Mouse (Mus musculus) embryonic fibroblast, embryonic 13.5 days (primary cell): ENCODE data around the gene Apoe.

Experiments used
- CTCF ChIP-seq: IDR thresholded peaks from 2 replicates; pipeline ENCODE4 v1.5.1; 2011; ENCODE audit warnings: mild to moderate bottlenecking, control low read depth, low read length, moderate library complexity, borderline replicate concordance; ENCODE audit not compliant: insufficient read depth
- POLR2A ChIP-seq: IDR thresholded peaks from 2 replicates; pipeline ENCODE4 v1.6.1; 2011; ENCODE audit warnings: low read depth, mild to moderate bottlenecking, control low read depth, low read length, moderate library complexity

DNA sequence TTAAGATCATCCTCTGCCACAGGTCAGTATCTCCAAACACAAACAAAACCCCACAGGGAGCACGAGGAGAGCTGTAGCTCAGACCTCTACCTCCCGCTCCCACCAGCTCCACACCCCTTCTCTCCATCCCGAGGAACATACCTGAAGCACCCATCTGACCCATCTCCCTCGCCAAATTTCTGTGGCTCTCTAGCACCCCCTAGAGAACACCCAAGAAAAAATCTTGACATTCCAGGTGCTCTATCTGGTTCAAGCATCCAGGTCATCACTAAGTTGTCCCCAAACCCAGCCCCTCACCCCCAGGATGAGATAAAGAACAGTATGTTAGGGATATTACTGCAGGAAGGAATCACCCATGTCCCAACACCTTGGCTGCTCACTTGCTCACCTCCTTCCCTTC, 14.2 kb upstream of the Apoe start:
- no peak for TF ChIP-seq CTCF
- TF ChIP-seq POLR2A, result no peak
